Mouse (Mus musculus) central nervous system, embryonic 18 days (tissue): ENCODE data around the gene Pik3r1. TPM values are rescaled to one million over a fixed set of nuclear protein-coding genes. Genes with fewer than 3 reads are reported as not detected.

Experiments used
- polyA plus RNA-seq: library from polyadenylated mRNA; depleted of rRNA; stranded (reverse); fragments of >200 nt; gene quantifications from 2 replicates; pipeline ENCODE4 v1.2.3, GENCODE M21; 2012; rRNA removed

Pik3r1 gene
- polyA plus RNA-seq = 41.0 and 43.5 TPM in 2 replicates

GRCm38 (mm10) chr13:101767809-101768629 lies at the start of gene Pik3r1:
TSS of gene Pik3r1 (minus strand) at chr13:101768217.

